In genomic region chr17:30075896-30076295, GRCm38 (mm10) we compare ENCODE assay signal across 13 mouse cellular contexts.
"Had no signal": no experiment of that assay in that cellular context is flagged by ENCODE, and none has a peak within 500 bp of the region (broad histone marks: within the 10 kb centered on the region; RNA-seq: fewer than 3 reads in every experiment).

No protein-coding gene starts in this region.

- H3K4me3 ChIP-seq: kidney, embryonic 15.5 days; limb, embryonic 15.5 days; liver, embryonic 12.5 days; myocyte; neural tube, embryonic 12.5 days had no signal

- DNase-seq: kidney, adult 2 months; kidney, postnatal 14 days; layer of hippocampus, postnatal 36 days; lung, embryonic 14.5 days; retina, postnatal 1 day; right cerebral cortex, postnatal 4 days; spleen, adult 18-20 months; thymus, postnatal 36 days had no signal

- H3K4me1 ChIP-seq: neural tube, embryonic 12.5 days had no signal

- H3K27ac ChIP-seq: kidney, embryonic 15.5 days; limb, embryonic 15.5 days; liver, embryonic 12.5 days; neural tube, embryonic 12.5 days had no signal

- H3K27me3 ChIP-seq: kidney, embryonic 15.5 days; limb, embryonic 15.5 days; liver, embryonic 12.5 days; neural tube, embryonic 12.5 days had no signal

- H3K9me3 ChIP-seq: kidney, embryonic 15.5 days; limb, embryonic 15.5 days; liver, embryonic 12.5 days; neural tube, embryonic 12.5 days had no signal

- ATAC-seq: liver, embryonic 12.5 days had no signal

- H3K36me3 ChIP-seq: neural tube, embryonic 12.5 days had no signal

- H3K4me2 ChIP-seq: kidney, embryonic 15.5 days; limb, embryonic 15.5 days; liver, embryonic 12.5 days; lung, embryonic 14.5 days; neural tube, embryonic 12.5 days had no signal

- H3K9ac ChIP-seq: kidney, embryonic 15.5 days; limb, embryonic 15.5 days; liver, embryonic 12.5 days; lung, embryonic 14.5 days; neural tube, embryonic 12.5 days had no signal
